Mouse (Mus musculus) CD8-positive naive resting alpha-beta T cell, adult 57 days (primary cell): Measurements from ENCODE around the gene Lrfn2. TPM values are rescaled to one million over a fixed set of nuclear protein-coding genes. Genes with fewer than 3 reads are reported as not detected.

ENCODE experiments used
- total RNA-seq: library from RNA; stranded (reverse); gene quantifications from one replicate; pipeline ENCODE4 v1.2.4, GENCODE M21; 2023

Gene Lrfn2
- not detected for total RNA-seq

GRCm38 (mm10) chr17:48931621-48932405, at the start of gene Lrfn2:
Gene Lrfn2, plus strand, starts transcription at chr17:48932379.

